Mouse (Mus musculus) left cerebral cortex, adult 18-20 months (tissue): Measurements from ENCODE around the gene Calr. TPM values are rescaled to one million over a fixed set of nuclear protein-coding genes. Genes with fewer than 3 reads are reported as not detected.
"Not testable (repeated sequence)": the region's sequence is repeated elsewhere in the genome, so short reads cannot be mapped to it uniquely, and the experiment has no call there.

Source experiments
- DNase-seq, 2 experiments: peaks; one replicate each; pipeline ENCODE4 v3.0.0; 2021 to 2022; ENCODE audit warnings: low spot score in 2 of 2, mixed read lengths in 1 of 2
- total RNA-seq, 2 experiments: library from RNA; stranded (reverse); gene quantifications; 2 replicates each; pipeline ENCODE4 v1.2.3; 2021

Gene Calr
- total RNA-seq, 2 experiments from 2014 or later, result 456 to 475 TPM

GRCm38 (mm10) chr8:84845355-84846093, 1.2 kb downstream of the Calr start:
- no peak for DNase-seq

DNA sequence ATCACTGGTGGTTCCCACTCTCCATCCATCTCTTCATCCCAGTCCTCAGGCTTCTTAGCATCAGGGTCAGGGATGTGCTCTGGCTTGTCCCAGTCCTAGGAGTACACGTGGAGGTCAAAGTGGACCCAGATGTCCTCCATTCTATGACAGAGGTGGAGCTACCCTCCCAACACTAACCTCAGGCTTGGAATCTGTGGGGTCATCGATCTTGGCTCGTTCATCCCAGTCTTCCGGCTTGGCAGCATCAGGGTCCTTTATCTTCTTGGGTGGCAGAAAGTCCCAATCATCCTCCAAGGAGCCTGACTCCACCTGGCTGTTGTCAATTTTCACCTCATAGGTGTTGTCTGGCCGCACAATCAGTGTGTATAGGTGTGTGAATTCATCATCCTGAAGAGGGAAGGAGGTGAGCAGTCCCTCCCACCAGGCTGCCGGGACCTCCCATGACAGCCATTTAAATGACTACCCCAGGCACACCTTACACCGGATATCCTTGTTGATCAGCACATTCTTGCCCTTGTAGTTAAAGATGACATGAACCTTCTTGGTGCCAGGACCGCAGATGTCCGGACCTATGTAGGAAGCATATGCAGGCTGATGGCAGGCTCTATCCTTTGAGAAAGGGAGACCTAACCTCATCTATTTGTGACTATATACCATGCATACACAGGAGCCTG, 2.2 kb downstream of the Calr start:
- no peak for DNase-seq

GRCm38 (mm10) chr8:84841514-84841913, 5.2 kb downstream of the Calr start:
- DNase-seq, result no peak

DNA sequence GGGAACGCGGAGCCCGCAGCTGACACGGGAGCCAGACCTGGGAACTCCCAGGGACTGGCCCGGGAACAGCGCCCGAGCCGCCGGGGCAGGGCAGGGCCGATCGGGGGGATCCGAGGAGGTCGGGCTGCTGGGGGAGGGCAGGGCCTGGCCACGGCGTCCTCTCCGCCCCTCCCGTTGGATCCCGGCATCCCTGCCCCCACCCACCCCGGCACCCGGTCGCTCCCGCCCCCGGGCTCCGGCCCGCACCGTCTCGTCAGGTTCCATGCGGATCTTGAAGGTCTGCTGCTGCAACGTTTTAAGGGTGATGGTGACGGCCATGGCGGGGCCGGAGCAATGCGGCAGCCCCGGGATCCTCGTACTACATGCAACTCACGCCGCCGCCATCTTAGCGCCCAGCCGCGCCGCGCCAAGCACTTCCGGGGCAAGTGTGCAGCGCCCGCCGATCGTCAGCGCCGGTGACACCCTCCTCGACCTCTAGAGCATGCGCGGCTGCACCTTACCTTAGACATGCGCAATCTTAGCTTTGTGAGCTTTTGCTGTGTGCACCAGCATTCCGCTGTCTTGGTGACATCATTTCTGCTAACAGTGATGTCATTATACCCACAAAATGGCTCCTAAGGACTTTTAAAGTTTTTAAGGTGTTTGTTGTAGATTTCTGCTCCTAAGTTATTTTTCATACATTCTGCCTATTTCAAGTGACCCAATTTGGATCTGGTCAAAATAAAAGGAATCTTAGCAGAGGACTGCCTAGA, 6.3 kb downstream of the Calr start, which contains the start of gene Rad23a:
TSS of gene Rad23a (minus strand) at position 418 of the 752 bp plus-strand sequence.
- peak; percentile 89 to 94 for DNase-seq

DNA sequence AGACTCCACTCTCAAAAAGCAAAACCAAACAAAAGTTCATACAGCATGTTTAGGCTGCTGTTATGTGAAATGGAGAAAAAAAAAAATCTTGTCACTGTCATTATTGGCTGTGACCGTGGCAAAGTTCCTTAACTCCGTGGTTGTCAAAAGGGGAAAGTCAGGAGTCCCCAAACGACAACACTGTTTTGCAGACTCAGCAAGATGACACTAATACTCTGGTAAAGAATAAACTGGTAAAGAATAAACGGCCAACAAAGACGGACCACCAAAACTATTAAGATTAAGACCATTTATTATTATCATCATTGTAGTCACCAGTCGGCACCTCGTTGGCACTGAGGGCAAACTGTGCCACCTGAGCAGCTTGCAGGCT, 6.9 kb downstream of the Calr start:
- DNase-seq, result no peak

DNA sequence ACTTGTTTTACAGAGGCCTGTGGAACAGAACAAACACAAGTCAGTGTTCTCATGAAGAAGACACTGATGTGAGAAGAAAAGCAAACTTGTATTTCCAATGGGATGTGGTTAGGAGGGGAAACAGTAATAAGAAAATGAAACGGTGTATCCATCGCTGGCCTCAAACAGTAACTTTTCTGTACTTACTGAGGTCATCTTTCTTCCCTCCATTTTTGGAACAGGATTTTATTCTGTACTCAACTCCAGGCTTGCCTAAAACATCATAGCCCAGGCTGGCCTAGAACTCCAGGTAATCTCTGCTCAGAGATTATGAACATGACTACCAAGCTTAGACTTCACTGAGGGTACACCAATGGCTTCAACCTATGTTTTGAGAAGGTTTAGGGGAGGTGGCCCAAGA, 7.3 kb downstream of the Calr start:
- DNase-seq, result no peak

- DNase-seq, result no peak
Observed at GRCm38 (mm10) chr8:84838513-84838912, 8.2 kb downstream of the Calr start.

DNA sequence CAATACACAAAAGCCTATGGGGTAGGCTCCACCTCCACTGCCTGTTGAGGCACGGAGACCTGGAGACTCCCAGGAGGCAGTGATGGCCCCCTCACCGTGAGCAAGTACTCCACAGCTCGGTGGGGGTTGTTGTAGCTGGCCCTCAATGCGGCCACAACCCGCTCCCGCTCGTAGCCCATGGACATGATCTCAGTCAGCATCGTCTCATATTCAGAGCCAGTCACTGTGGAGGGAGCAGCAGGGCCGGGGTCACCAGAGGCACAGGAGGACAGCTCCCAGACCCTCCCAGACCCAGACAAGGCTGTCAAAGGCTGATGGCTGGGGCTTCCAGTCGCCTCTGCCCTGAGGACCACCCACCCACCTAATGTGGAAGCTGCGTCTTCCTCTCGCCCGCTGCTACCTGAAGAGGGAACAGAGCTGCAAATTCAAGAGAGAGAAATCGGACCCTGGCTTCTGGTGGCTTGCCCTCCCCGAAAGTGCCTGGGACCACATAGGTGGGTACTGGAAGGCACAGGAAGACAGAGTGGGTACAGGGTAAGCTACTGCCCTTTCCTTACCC, 8.7 kb downstream of the Calr start:
- no peak for DNase-seq

- no peak for DNase-seq
Observed at GRCm38 (mm10) chr8:84837149-84837911, 9.4 kb downstream of the Calr start.

GRCm38 (mm10) chr8:84834866-84835855, 11.6 kb downstream of the Calr start:
- peak; percentile 70 to 76 for DNase-seq

- no peak for DNase-seq
Observed at GRCm38 (mm10) chr8:84834002-84834865, 12.5 kb downstream of the Calr start.

- no peak for DNase-seq
Observed at GRCm38 (mm10) chr8:84832759-84833742, 13.7 kb downstream of the Calr start.

DNA sequence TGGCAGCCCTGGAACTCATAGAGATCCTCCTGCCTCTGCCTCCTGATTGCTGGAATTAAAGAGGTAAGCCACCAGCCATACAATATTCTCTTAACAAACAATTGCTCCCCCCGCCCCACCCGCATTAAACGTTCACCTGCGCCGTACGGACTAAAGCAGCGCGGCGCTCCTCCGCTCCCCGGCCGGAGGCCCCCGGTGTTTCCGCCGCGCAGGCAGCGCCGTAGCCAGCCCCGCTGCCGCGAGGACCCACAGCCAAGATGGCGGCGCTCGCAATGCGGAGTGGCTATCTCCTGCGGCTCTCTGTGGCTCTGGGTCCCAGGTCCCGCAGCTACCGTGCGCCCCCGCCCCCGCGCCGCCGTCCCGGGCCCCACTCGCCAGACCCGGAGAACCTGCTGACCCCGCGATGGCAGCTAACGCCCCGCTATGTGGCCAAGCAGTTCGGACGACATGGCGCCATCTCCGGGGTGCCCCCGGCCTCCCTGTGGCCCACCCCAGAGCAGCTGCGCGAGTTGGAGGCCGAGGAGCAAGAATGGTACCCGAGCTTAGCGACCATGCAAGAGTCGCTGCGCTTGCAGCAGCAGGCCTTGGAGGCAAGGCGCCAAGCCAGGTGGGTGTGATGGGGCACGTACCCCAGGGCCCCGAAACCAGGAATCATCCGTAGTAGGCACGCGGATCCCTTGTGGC, 14.6 kb downstream of the Calr start:
- peak; percentile 72 to 85 for DNase-seq

DNA sequence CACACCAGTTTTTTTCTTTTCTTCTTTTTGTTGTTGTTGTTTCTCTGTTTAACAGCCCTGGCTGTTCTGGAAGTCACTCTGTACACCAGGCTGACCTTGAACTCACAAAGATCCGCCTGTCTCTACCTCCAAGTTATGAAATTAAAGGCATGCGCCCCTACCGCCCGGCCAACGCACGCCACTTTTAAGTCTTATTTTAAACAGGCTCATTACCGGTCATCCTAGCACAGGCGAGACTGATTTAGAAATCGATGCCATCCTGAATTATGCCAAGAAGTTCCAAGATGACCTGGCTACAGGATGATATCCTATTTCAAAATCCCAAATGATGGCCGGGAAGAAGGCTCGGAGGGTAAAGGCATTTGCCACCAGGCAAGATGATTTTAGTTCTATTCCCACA, 15.2 kb downstream of the Calr start, which contains the start of gene Gadd45gip1:
TSS of gene Gadd45gip1 (plus strand) at position 33 of the 400 bp plus-strand sequence.
- no peak for DNase-seq

GRCm38 (mm10) chr8:84826518-84826917, 20.2 kb downstream of the Calr start:
- not testable (repeated sequence) for DNase-seq

- DNase-seq, result no peak
Observed at GRCm38 (mm10) chr8:84825636-84826035, 21.1 kb downstream of the Calr start.

- DNase-seq, result peak; percentile 70 to 72
Observed at GRCm38 (mm10) chr8:84823653-84824052, 23.1 kb downstream of the Calr start.
